Mouse (Mus musculus) heart, adult 9 months (tissue): ENCODE data around the gene Wwtr1.
A peak's percentile ranks its signal among the peaks of the same experiment; 100 is the strongest.

ENCODE experiments used
- DNase-seq, 2 experiments: peaks; one replicate each; pipeline ENCODE4 v3.0.0; 2022; ENCODE audit warnings: low spot score in 2 of 2

The Wwtr1 gene

DNA sequence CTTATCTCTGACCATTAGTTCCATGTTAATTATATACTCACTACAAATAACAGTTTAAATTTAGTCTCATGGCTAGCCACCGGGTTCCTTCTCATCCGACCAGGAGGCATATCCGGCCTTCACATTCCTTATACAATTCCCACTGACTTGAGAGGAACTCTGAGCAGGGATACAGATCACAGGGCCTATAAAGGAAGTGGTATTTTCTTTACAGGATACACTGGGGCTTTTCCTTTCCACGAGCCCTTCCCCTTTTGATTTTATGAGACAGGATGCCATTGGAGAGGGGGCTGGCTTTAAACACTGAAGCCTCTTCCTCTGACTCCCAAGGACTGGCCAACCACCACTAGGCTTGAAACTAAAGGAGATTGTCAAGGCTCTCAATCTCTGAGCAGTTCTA is 59.6 kb downstream of the Wwtr1 start:
- DNase-seq: peak; percentile 51 to 83

DNA sequence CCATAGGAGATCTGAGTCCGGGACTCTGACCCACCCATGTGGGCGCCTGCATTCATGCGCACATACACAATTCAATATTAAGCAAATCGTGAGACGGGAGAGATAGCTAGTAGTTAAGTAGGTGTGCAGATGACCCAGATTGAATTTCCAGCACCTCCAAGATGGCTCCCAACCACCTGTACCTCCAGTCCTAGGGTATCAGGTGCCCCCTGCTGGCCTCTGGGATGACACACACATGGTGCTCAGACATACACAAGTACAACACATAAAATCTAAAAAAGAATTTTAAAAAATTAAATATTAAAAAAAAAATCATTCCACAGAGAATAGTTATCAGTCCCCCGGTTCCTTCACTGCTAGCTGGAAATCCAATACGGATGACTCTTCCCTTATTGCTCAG is 60.7 kb downstream of the Wwtr1 start:
- no peak for DNase-seq

DNA sequence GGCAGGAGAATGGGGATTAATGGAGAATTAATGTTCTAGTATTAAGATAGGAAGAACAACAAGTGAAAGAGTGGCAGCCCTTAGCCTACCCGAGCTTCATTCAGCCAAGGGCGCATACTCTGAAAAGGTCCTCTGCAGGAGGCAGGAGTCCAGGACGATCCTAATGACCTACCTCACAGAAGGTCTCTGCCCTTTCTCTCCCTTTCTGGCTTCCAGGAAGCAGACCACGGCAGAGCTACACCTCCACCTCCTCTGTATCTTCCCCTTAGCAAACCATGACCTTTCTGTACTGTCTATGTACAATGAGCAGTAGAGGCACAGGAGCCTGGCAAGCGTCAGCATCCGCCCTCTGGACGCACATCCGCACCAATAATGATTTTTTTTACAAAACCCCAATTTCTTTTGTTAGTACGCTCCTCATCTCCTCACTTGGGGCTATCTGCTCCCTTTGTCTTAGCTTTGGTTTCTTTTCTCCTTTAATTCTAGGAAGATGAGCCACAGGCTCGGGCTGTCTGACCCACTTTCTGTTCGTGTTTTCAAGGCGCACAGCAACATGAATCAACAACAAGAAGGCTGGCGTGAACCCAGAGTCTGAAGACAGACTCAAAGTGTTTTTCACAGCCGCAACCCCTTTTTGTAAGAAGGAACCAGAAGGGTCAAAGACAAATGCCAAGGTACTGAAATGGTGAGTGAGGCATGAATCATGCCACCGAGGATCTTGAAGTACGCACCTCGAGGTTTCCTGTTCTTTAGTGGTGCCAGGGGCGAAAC is 63.7 kb downstream of the Wwtr1 start:
- DNase-seq: peak; percentile 49 to 54

DNA sequence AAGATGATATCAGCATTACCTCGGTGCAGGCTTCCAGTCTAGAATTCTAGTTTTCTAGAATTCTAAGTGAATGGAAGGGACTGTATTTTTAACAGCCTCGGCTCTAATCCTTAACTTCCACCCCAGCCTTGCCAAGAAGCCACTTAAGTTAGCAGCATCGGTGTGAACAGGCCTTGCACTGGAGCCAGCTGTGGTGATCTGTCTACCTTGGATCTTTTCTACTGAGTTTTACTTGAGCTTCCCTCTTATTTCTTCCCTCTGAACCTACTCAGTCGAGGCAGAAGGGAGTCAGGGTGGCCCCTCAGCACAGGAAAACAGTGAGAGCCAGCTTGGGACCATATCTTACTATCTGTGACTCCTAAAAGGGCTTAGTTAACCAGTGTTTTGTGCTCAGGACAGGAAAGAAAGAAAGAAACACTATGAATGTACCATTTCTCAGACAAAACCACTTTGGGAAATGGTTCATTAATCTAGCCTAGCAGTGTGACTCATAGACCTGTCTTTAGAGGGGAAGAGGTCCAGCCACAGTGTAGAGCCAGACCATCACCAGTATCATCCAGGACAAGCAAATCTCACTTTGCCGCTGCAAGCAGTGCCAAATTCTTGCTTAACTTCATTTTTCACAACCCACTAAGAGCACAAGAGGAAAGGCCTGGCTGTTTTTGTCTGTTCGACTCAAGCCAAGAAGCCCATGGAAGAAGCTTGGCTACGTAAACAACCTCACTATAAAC is 65.6 kb downstream of the Wwtr1 start:
- DNase-seq: peak; percentile 62 to 70

GRCm38 (mm10) chr3:57505991-57506390 is 69.7 kb downstream of the Wwtr1 start:
- peak; percentile 56 to 64 for DNase-seq

GRCm38 (mm10) chr3:57504756-57505155 is 71.0 kb downstream of the Wwtr1 start:
- peak; percentile 68 to 83 for DNase-seq

DNA sequence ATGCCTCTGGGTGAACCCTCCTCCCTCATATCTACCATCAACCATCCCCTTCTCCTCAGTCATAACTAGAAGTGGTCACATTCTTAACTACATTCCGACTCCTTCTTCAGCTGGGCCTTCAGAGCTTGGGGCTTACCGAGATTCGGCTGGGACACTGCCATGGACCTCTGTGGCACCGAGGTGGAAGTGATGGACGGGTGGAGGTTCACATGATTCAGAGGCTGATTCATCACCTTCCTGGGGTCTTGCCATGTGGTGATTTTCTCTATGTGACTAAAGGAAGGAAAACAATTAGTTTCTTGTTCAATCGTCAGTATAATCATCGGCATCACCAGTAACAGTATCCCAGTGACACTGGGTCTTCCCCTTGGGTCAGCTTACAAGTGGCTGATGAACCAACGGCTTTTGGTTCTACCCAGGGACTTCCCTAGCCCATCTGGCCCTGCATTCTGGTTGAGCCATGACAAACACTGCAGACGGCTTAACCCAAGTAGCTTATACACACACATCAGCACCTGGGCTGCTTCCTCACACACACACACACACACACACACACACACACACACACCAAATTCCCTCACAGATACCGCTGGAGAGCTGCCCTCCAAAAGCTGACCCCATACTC is 74.0 kb downstream of the Wwtr1 start:
- no peak for DNase-seq

GRCm38 (mm10) chr3:57500846-57501245 is 74.9 kb downstream of the Wwtr1 start:
- DNase-seq: no peak

GRCm38 (mm10) chr3:57497791-57498190 is 77.9 kb downstream of the Wwtr1 start:
- DNase-seq: no peak

DNA sequence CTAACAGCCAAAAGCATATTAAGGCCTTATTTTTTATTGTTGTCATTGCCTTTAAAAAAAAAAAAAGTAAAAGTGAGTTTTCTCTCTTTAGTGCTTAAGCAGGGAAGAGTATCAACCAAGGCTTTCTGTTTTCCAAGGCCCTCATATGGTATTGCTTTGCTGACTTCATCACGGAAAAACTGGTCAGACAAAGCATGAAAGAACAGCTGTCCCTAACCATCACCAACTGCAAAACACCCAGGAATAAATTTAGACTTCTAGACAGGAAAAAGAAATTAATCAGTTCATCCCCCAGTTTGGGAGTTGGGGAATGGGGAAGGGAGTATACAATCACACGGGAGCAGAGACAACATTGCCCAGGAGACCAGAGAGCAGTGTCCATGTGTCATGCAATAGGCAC is 79.3 kb downstream of the Wwtr1 start:
- no peak for DNase-seq

GRCm38 (mm10) chr3:57487455-57488153 is 88.1 kb downstream of the Wwtr1 start:
- peak; percentile 55 to 63 for DNase-seq

DNA sequence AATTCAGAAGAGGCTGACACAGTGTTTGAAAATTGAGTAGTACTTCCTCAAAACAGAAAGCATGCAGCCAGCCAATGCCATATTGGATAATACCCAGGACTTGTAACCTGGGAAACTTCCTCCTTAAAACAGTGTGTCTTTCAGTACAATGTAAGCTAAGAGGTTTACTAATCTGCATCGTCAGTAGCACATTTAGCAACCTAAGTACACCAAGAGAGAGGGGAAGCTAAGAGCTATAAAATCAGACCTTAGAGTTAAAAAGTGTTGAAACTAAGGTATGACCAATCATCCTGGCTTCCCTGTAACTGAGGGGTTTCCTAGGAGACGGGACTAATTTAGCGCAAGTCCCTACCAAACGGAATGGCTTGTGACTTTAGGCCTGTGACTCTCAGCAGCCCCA is 89.6 kb downstream of the Wwtr1 start:
- no peak for DNase-seq

GRCm38 (mm10) chr3:57481981-57482380 is 93.7 kb downstream of the Wwtr1 start:
- no peak for DNase-seq

DNA sequence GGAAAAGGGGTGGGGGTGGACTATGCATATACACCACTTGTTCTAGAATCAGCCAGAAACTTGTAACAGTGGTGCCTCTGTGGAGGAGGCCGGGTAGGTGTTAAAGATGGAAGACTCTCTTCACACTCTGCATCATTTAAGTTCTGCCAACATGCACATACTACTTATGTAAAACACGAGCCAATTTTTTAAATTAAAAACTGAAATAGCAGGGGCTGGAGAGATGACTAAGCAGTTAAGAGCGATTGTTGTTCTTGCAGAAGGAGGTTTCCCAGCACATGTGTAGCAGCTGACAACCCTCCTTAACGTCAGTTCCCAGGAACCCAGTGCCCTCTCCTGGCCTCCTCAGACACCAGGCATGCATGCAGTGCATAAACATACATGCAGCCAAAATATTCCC is 95.1 kb downstream of the Wwtr1 start:
- no peak for DNase-seq

DNA sequence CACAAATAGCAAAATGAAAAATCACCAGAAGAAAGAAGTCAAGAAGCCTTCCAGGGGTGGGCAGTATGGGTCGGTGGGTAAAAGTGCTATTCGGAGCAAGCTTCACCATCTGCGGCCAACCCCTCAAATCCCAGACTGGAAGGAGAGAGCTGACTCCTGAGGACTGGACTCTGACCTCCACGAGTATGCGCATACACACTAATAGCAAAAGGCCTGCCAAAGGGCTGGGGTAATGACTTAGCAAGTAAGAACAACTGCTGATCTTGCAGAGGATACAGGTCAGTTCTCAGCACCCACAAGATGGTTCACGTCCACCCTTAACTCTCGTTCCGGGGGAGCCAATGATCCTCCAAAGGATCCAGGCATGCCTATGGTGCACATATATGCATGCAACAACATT is 101.3 kb downstream of the Wwtr1 start:
- DNase-seq: no peak

GRCm38 (mm10) chr3:57472407-57472806 is 103.3 kb downstream of the Wwtr1 start:
- no peak for DNase-seq

DNA sequence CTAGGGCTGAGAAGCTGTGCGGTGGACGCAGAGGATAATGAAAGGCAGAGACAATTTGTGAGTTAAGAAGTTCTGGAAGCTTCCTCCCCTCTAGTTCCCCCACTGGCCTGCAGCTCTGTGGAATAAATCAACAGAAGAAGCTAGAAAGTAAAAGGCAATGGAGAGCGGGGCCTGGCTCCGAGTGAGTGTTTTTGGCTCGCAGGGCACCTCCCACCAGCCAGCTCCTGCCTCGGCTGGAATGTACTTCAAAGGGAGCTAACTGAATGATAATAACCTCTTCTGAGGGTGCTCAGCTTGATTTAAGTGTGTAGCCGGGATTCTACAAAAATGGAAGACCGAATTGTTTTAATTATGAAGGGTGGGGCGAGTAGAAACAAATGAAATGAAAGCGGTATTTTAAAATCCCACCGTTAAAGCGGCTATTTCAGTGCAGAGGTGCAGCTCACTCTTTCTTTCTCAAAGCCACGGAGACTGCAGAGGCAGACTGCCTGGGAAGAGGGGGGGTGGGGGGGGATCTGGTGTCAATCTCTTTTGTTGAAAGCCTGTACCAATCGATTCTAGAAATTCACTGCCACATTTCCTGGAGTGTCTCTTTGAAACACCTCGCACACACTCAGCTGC is 104.6 kb downstream of the Wwtr1 start:
- peak; percentile 35 to 37 for DNase-seq

DNA sequence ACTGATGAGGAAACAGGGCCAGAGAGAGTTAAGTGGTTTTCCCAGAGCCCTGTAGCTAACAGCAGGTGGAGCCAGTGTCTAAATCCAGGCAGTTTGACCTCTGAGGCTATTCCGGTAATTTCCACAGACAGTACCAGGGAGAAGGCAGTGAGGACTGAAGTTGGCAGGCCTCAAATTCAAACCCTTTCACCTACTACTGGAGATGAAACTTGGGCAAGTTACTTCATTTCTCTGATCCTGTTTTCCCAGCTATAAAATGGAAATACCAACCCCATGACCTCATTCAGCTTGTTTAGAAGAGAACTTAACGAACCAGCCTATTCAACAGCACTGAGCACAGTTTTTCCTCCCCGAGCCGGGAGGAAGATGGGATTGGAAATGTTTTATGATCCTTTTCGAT is 105.4 kb downstream of the Wwtr1 start:
- DNase-seq: peak; percentile 57 to 80

- no peak for DNase-seq
Measured at GRCm38 (mm10) chr3:57469325-57469724, 106.4 kb downstream of the Wwtr1 start.

GRCm38 (mm10) chr3:57466289-57466688 is 109.4 kb downstream of the Wwtr1 start:
- DNase-seq: no peak

DNA sequence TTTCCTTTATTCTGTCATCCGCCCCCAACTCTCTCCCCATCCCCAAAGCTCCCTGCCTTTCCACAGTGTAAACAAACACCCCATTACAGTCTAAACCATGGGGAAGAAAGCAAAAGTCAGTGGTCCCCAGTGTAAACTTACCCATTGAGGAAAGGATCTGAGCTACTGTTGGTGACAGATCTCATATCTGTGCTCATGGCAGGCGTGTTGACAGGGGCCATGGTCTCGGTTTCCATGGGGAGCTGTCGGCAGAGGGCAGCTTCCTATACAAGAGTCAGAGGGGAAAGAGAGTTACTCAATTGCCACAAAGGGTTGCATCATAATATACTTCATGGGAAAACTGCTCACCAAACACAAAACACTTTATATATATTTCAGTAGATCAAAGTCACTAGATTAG is 112.4 kb downstream of the Wwtr1 start:
- DNase-seq: no peak

DNA sequence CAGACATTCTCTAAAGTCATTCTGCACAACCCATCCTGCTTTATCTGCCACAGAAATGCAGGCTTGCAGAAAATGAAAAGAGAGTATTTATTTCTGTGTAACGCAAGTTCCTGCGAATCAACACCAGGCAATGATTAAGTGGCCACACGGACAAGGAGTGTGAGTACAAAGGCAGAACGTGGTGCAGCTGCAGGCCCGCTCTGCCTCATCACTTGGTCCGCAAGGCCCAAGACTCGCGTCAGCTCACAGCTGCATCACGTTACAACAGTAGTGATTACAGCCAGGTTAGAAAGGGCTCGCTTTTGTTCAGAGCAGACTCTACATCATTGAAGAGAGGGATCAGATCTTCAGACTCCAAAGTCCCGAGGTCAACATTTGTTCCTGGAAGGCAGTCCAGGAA is 117.1 kb downstream of the Wwtr1 start:
- DNase-seq: no peak
